Mouse (Mus musculus) midbrain, embryonic 10.5 days (tissue): ENCODE measurements around the gene Ktn1. TPM values are rescaled to one million over a fixed set of nuclear protein-coding genes. Genes with fewer than 3 reads are reported as not detected.

Experiments
- DNase-seq: peaks from one replicate; pipeline ENCODE4 v3.0.0-alpha.2; 2017; ENCODE audit warnings: low spot score
- H3K27ac ChIP-seq: fragments of 300-500 bp; sonication (generic); replicated peaks from 2 replicates; pipeline ENCODE4 v1.5.1; 2016; ENCODE audit warnings: mild to moderate bottlenecking
- H3K27me3 ChIP-seq: fragments of 300-500 bp; sonication (generic); 2 replicates; pipeline ENCODE4 v1.6.1; 2016; ENCODE audit warnings: low read depth, mild to moderate bottlenecking; ENCODE audit not compliant: poor library complexity, severe bottlenecking
- H3K36me3 ChIP-seq: fragments of 300-500 bp; sonication (generic); 2 replicates; pipeline ENCODE4 v1.6.1; 2016; ENCODE audit warnings: mild to moderate bottlenecking, moderate library complexity
- H3K4me1 ChIP-seq: fragments of 300-500 bp; sonication (generic); 2 replicates; pipeline ENCODE4 v1.6.1; 2016
- H3K4me3 ChIP-seq: fragments of 300-500 bp; sonication (generic); 2 replicates; pipeline ENCODE4 v1.5.1; 2016; ENCODE audit warnings: mild to moderate bottlenecking, moderate library complexity
- H3K9me3 ChIP-seq: fragments of 300-500 bp; sonication (generic); replicated peaks from 2 replicates; pipeline ENCODE4 v1.6.1; 2016; ENCODE audit warnings: mild to moderate bottlenecking
- WGBS: fragments of 180-500 bp; shearing (Covaris S2); methylation state at CpG from one replicate; pipeline ENCODE4 v1.1.7; 2016; 5-methylcytosine and 5-hydroxymethylcytosine counted together
- polyA plus RNA-seq: library from polyadenylated mRNA; unstranded; fragments of >200 nt; fragmentation: Nextera tagmentation; extraction: Ambion mirVana; gene quantifications from 2 replicates; pipeline ENCODE4 v1.2.1, GENCODE M21; 2016

Gene Ktn1
- polyA plus RNA-seq, 1 experiment from 2014 or later: 72.3 TPM

- 95% methylated on average over 10 of the region's 10 CpGs for WGBS
- Histone ChIP-seq H3K9me3 (no peaks in the 10 kb centered on the region), H3K4me1 (no peaks in the 10 kb centered on the region), H3K36me3 (peaks cover 97% of the 10 kb centered on the region), H3K27me3 (no peaks in the 10 kb centered on the region), H3K27ac (no peak overlapping the region), H3K4me3 (no peak overlapping the region)
- no peak for DNase-seq
Observed at GRCm38 (mm10) chr14:47682886-47683285, 34.6 kb downstream of the Ktn1 start.

GRCm38 (mm10) chr14:47684579-47684978 is 36.3 kb downstream of the Ktn1 start:
- no peaks in the 10 kb centered on the region for H3K4me1 ChIP-seq
- H3K27me3 ChIP-seq: no peaks in the 10 kb centered on the region
- peaks cover 98% of the 10 kb centered on the region for H3K36me3 ChIP-seq
- no peak overlapping the region for H3K4me3 ChIP-seq
- whole genome bisulfite sequencing: 95% methylated on average over 5 of the region's 5 CpGs
- H3K9me3 ChIP-seq: no peaks in the 10 kb centered on the region
- no peak for DNase-seq
- no peak overlapping the region for H3K27ac ChIP-seq

GRCm38 (mm10) chr14:47699126-47699525 is 50.9 kb downstream of the Ktn1 start:
- Histone ChIP-seq H3K9me3 (no peaks in the 10 kb centered on the region), H3K36me3 (peaks cover 88% of the 10 kb centered on the region), H3K27me3 (no peaks in the 10 kb centered on the region), H3K4me1 (no peaks in the 10 kb centered on the region), H3K27ac (no peak overlapping the region), H3K4me3 (no peak overlapping the region)
- no peak for DNase-seq
- WGBS: 72% methylated on average over 5 of the region's 5 CpGs

GRCm38 (mm10) chr14:47709546-47709945 is 61.3 kb downstream of the Ktn1 start:
- WGBS: 93% methylated on average over 3 of the region's 3 CpGs
- no peaks in the 10 kb centered on the region for H3K27me3 ChIP-seq
- peaks cover 92% of the 10 kb centered on the region for H3K36me3 ChIP-seq
- no peak overlapping the region for H3K27ac ChIP-seq
- H3K4me3 ChIP-seq: no peak overlapping the region
- no peak for DNase-seq
- no peaks in the 10 kb centered on the region for H3K4me1 ChIP-seq
- no peaks in the 10 kb centered on the region for H3K9me3 ChIP-seq

- no peaks in the 10 kb centered on the region for H3K4me1 ChIP-seq
- no peak for DNase-seq
- no peak overlapping the region for H3K4me3 ChIP-seq
- no peaks in the 10 kb centered on the region for H3K27me3 ChIP-seq
- no peak overlapping the region for H3K27ac ChIP-seq
- peaks cover 78% of the 10 kb centered on the region for H3K36me3 ChIP-seq
- WGBS: 93% methylated on average over 3 of the region's 3 CpGs
- no peaks in the 10 kb centered on the region for H3K9me3 ChIP-seq
Observed at GRCm38 (mm10) chr14:47715771-47716170, 67.5 kb downstream of the Ktn1 start.

GRCm38 (mm10) chr14:47717916-47718606 is 69.8 kb downstream of the Ktn1 start:
- no peak overlapping the region for H3K27ac ChIP-seq
- no peaks in the 10 kb centered on the region for H3K9me3 ChIP-seq
- H3K36me3 ChIP-seq: peaks cover 76% of the 10 kb centered on the region
- 96% methylated on average over 14 of the region's 14 CpGs for WGBS
- no peak for DNase-seq
- H3K27me3 ChIP-seq: no peaks in the 10 kb centered on the region
- no peak overlapping the region for H3K4me3 ChIP-seq
- no peaks in the 10 kb centered on the region for H3K4me1 ChIP-seq

- Histone ChIP-seq H3K36me3 (peaks cover 77% of the 10 kb centered on the region), H3K4me3 (no peak overlapping the region), H3K4me1 (no peaks in the 10 kb centered on the region), H3K27ac (no peak overlapping the region), H3K27me3 (no peaks in the 10 kb centered on the region), H3K9me3 (no peaks in the 10 kb centered on the region)
- no peak for DNase-seq
- 94% methylated on average over 4 of the region's 4 CpGs for WGBS
Observed at GRCm38 (mm10) chr14:47720023-47720422, 71.8 kb downstream of the Ktn1 start.

- H3K27ac ChIP-seq: no peak overlapping the region
- DNase-seq: no peak
- H3K27me3 ChIP-seq: no peaks in the 10 kb centered on the region
- H3K36me3 ChIP-seq: peaks cover 82% of the 10 kb centered on the region
- no peaks in the 10 kb centered on the region for H3K4me1 ChIP-seq
- no peaks in the 10 kb centered on the region for H3K9me3 ChIP-seq
- H3K4me3 ChIP-seq: no peak overlapping the region
Observed at GRCm38 (mm10) chr14:47723035-47723434, 74.8 kb downstream of the Ktn1 start.

GRCm38 (mm10) chr14:47728594-47728993 is 80.3 kb downstream of the Ktn1 start:
- no peak for DNase-seq
- Histone ChIP-seq H3K9me3 (no peaks in the 10 kb centered on the region), H3K27me3 (no peaks in the 10 kb centered on the region), H3K4me1 (no peaks in the 10 kb centered on the region), H3K4me3 (no peak overlapping the region), H3K27ac (no peak overlapping the region), H3K36me3 (peaks cover 97% of the 10 kb centered on the region)
- WGBS: 96% methylated on average over 1 of the region's 1 CpGs

GRCm38 (mm10) chr14:47735354-47735753 is 87.1 kb downstream of the Ktn1 start:
- Histone ChIP-seq H3K27me3 (no peaks in the 10 kb centered on the region), H3K4me3 (no peak overlapping the region), H3K36me3 (peaks cover 88% of the 10 kb centered on the region), H3K9me3 (no peaks in the 10 kb centered on the region), H3K27ac (no peak overlapping the region), H3K4me1 (no peaks in the 10 kb centered on the region)
- 92% methylated on average over 12 of the region's 12 CpGs for WGBS
- no peak for DNase-seq

- no peaks in the 10 kb centered on the region for H3K27me3 ChIP-seq
- no peaks in the 10 kb centered on the region for H3K4me1 ChIP-seq
- no peak overlapping the region for H3K27ac ChIP-seq
- WGBS: 96% methylated on average over 8 of the region's 8 CpGs
- no peaks in the 10 kb centered on the region for H3K9me3 ChIP-seq
- peaks cover 79% of the 10 kb centered on the region for H3K36me3 ChIP-seq
- no peak overlapping the region for H3K4me3 ChIP-seq
- DNase-seq: no peak
Observed at GRCm38 (mm10) chr14:47736471-47736870, 88.2 kb downstream of the Ktn1 start.

GRCm38 (mm10) chr14:47740316-47740996 is 92.2 kb downstream of the Ktn1 start:
- no peaks in the 10 kb centered on the region for H3K9me3 ChIP-seq
- H3K4me1 ChIP-seq: no peaks in the 10 kb centered on the region
- no peak overlapping the region for H3K4me3 ChIP-seq
- no peak for DNase-seq
- no peak overlapping the region for H3K27ac ChIP-seq
- H3K27me3 ChIP-seq: no peaks in the 10 kb centered on the region
- 95% methylated on average over 5 of the region's 5 CpGs for WGBS
- peaks cover 47% of the 10 kb centered on the region for H3K36me3 ChIP-seq

GRCm38 (mm10) chr14:47741046-47741445 is 92.8 kb downstream of the Ktn1 start:
- Histone ChIP-seq H3K4me3 (no peak overlapping the region), H3K4me1 (no peaks in the 10 kb centered on the region), H3K27me3 (no peaks in the 10 kb centered on the region), H3K9me3 (no peaks in the 10 kb centered on the region), H3K36me3 (peaks cover 41% of the 10 kb centered on the region), H3K27ac (no peak overlapping the region)
- 92% methylated on average over 2 of the region's 2 CpGs for WGBS
- no peak for DNase-seq
